Mouse (Mus musculus) heart, embryonic 15.5 days (tissue): ENCODE results near the gene Fut8. TPM values are rescaled to one million over a fixed set of nuclear protein-coding genes. Genes with fewer than 3 reads are reported as not detected.
"Not testable (repeated sequence)": the region's sequence is repeated elsewhere in the genome, so short reads cannot be mapped to it uniquely, and the experiment has no call there.

Source experiments
- ATAC-seq: fragments of 200-750 bp; cut with Nextera tagmentation; replicated peaks from 2 replicates; pipeline ENCODE4 v1.8.0; 2017; ENCODE audit warnings: low read depth, moderate TSS enrichment; ENCODE audit not compliant: insufficient number of reproducible peaks, insufficient read depth, low FRiP score
- H3K27ac ChIP-seq: fragments of 300-500 bp; sonication (generic); 2 replicates; pipeline ENCODE4 v1.5.1; 2015; ENCODE audit warnings: mild to moderate bottlenecking, inconsistent platforms
- H3K27me3 ChIP-seq: fragments of 300-500 bp; sonication (generic); 2 replicates; pipeline ENCODE4 v1.6.1; 2015; ENCODE audit warnings: inconsistent platforms
- H3K36me3 ChIP-seq: fragments of 300-500 bp; sonication (generic); 2 replicates; pipeline ENCODE4 v1.6.1; 2015; ENCODE audit warnings: mild to moderate bottlenecking, inconsistent platforms
- H3K4me1 ChIP-seq: fragments of 300-500 bp; sonication (generic); replicated peaks from 2 replicates; pipeline ENCODE4 v1.6.1; 2015; ENCODE audit warnings: inconsistent platforms
- H3K4me2 ChIP-seq: fragments of 300-500 bp; sonication (generic); 2 replicates; pipeline ENCODE4 v1.6.1; 2015; ENCODE audit warnings: inconsistent platforms, mild to moderate bottlenecking, moderate library complexity
- H3K4me3 ChIP-seq: fragments of 300-500 bp; sonication (generic); 2 replicates; pipeline ENCODE4 v1.5.1; 2015; ENCODE audit warnings: mild to moderate bottlenecking, inconsistent platforms
- H3K9ac ChIP-seq: fragments of 300-500 bp; sonication (generic); 2 replicates; pipeline ENCODE4 v1.6.1; 2015; ENCODE audit warnings: mild to moderate bottlenecking, inconsistent platforms
- H3K9me3 ChIP-seq: fragments of 300-500 bp; sonication (generic); replicated peaks from 2 replicates; pipeline ENCODE4 v1.6.1; 2016; ENCODE audit warnings: inconsistent platforms
- WGBS: fragments of 180-500 bp; shearing (Covaris S2); methylation state at CpG from one replicate; pipeline ENCODE4 v1.1.7; 2015; ENCODE audit warnings: mixed read lengths; 5-methylcytosine and 5-hydroxymethylcytosine counted together
- polyA plus RNA-seq: library from polyadenylated mRNA; unstranded; fragments of >200 nt; fragmentation: Nextera tagmentation; extraction: Ambion mirVana; gene quantifications from 2 replicates; pipeline ENCODE4 v1.2.1, GENCODE M21; 2015

Gene Fut8
- polyA plus RNA-seq, 1 experiment from 2014 or later: 14.3 TPM

DNA sequence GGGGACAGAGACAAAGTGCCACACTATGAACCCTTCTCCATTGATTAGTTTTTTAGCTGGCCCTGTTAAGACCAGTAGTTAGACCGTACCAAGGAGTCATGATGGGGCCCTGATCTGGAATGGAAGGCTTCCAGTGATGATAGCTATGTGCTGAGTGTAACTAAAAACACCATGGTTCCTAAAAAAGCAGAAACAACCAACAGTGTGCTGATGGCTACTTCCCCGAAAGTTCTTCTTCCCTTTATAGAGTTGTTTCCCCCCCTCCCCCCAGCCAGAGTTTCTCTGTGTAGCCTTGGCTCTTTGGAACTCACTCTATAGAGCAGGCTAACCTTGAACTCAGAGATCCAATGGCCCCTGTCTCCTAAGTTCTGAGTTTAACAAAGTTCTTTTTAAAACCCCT, 50.6 kb downstream of the Fut8 start:
- no peak overlapping the region for H3K27ac ChIP-seq
- H3K9me3 ChIP-seq: no peaks in the 10 kb centered on the region
- H3K9ac ChIP-seq: no peak overlapping the region
- no peaks in the 10 kb centered on the region for H3K27me3 ChIP-seq
- no peak for ATAC-seq
- H3K4me3 ChIP-seq: no peak overlapping the region
- no peak overlapping the region for H3K4me2 ChIP-seq
- H3K36me3 ChIP-seq: no peaks in the 10 kb centered on the region
- 79% methylated on average over 2 of the region's 2 CpGs for WGBS
- no peaks in the 10 kb centered on the region for H3K4me1 ChIP-seq

GRCm38 (mm10) chr12:77291017-77291416, 53.1 kb downstream of the Fut8 start:
- no peaks in the 10 kb centered on the region for H3K4me1 ChIP-seq
- no peak overlapping the region for H3K4me2 ChIP-seq
- H3K4me3 ChIP-seq: no peak overlapping the region
- no peaks in the 10 kb centered on the region for H3K27me3 ChIP-seq
- no peak overlapping the region for H3K9ac ChIP-seq
- ATAC-seq: no peak
- no peak overlapping the region for H3K27ac ChIP-seq
- no peaks in the 10 kb centered on the region for H3K36me3 ChIP-seq
- WGBS: 78% methylated on average over 4 of the region's 4 CpGs
- no peaks in the 10 kb centered on the region for H3K9me3 ChIP-seq

- H3K9ac ChIP-seq, H3K27me3 ChIP-seq, H3K4me3 ChIP-seq, ATAC-seq, H3K9me3 ChIP-seq, H3K27ac ChIP-seq, H3K4me1 ChIP-seq, H3K4me2 ChIP-seq, H3K36me3 ChIP-seq: not testable (repeated sequence)
- WGBS: 64% methylated on average over 2 of the region's 2 CpGs
These were observed 53.9 kb downstream of the Fut8 start for GRCm38 (mm10) chr12:77291864-77292263.

DNA sequence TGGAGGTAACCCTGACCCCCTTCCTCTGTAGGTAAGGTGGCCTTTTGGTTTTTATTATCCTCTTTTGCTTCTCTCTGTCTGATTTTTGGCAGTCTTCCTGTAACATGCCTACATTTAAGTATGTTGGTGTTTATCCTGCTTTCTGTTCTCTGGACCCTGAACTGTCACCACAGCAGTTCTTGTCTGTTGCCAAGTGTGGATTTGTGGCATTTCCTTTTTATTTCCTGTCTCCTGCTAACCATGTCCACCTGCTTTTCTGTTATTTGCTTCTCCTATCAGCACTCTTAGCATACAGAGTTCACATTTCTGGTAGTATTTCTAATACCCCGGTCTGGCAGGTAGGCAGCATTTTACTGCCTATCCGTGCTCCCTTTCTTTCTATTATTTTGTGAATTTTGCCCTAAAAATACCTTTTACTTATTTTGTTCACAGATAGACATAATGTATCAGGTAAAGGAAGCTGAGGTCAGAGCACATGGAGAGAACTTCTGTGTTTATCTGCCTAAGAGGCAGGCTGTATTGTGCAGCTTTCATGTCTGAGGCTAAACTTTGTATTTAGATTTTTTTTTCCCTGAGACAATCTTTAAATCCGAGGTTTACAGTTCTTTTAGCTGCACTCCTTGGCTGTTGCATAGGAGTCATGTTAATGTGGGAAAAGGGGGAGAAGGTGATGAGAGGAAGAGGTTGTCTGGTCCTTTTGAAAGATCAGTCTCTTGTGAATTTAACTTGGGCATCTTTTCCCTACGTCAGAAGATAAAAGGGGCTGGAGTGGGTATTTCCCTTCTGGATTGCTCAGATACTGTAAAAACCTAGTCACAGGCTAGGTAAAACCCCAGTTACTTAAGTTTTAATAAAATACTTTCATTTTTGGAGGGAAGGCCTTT, 54.7 kb downstream of the Fut8 start:
- no peak overlapping the region for H3K27ac ChIP-seq
- H3K27me3 ChIP-seq: no peaks in the 10 kb centered on the region
- no peak overlapping the region for H3K4me2 ChIP-seq
- 56% methylated on average over 4 of the region's 4 CpGs for WGBS
- no peak overlapping the region for H3K4me3 ChIP-seq
- H3K4me1 ChIP-seq: 0 out of 2 replicates have a peak, but pooled peaks cover 4% of the 10 kb centered on the region
- H3K9ac ChIP-seq: no peak overlapping the region
- no peak for ATAC-seq
- no peaks in the 10 kb centered on the region for H3K9me3 ChIP-seq
- no peaks in the 10 kb centered on the region for H3K36me3 ChIP-seq

GRCm38 (mm10) chr12:77296119-77296518, 58.2 kb downstream of the Fut8 start:
- no peak for ATAC-seq
- H3K27ac ChIP-seq: no peak overlapping the region
- H3K9me3 ChIP-seq: no peaks in the 10 kb centered on the region
- no peaks in the 10 kb centered on the region for H3K36me3 ChIP-seq
- 0 out of 2 replicates have a peak, but pooled peaks cover 4% of the 10 kb centered on the region for H3K4me1 ChIP-seq
- H3K4me2 ChIP-seq: no peak overlapping the region
- H3K9ac ChIP-seq: no peak overlapping the region
- no peaks in the 10 kb centered on the region for H3K27me3 ChIP-seq
- whole genome bisulfite sequencing: 87% methylated on average over 1 of the region's 1 CpGs
- no peak overlapping the region for H3K4me3 ChIP-seq

GRCm38 (mm10) chr12:77297114-77297513, 59.2 kb downstream of the Fut8 start:
- no peak overlapping the region for H3K4me3 ChIP-seq
- no peaks in the 10 kb centered on the region for H3K27me3 ChIP-seq
- no peak overlapping the region for H3K9ac ChIP-seq
- 63% methylated on average over 4 of the region's 4 CpGs for WGBS
- no peaks in the 10 kb centered on the region for H3K9me3 ChIP-seq
- H3K27ac ChIP-seq: no peak overlapping the region
- H3K36me3 ChIP-seq: no peaks in the 10 kb centered on the region
- 0 out of 2 replicates have a peak, but pooled peaks cover 4% of the 10 kb centered on the region for H3K4me1 ChIP-seq
- ATAC-seq: no peak
- H3K4me2 ChIP-seq: no peak overlapping the region

DNA sequence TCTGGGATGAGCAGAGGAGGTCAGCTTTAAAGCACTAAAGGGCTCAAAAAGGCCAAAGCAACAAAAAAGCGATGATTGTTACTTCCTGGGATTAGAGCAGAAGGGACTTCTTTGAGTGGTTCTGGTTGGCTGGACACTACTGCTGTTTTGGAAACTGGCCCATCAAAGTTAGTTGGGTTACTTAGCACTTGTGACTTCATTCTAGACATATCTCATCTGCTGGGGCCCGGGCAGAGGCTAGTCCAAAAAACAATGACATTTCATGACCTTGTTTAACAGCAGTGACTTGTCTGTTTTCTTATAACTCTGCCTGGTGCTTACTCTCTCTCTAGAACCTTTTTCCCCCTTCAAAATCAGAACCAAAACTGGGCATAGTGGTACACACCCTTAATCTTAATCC, 59.9 kb downstream of the Fut8 start:
- H3K9me3 ChIP-seq: no peaks in the 10 kb centered on the region
- no peak overlapping the region for H3K9ac ChIP-seq
- no peak for ATAC-seq
- H3K4me1 ChIP-seq: 0 out of 2 replicates have a peak, but pooled peaks cover 4% of the 10 kb centered on the region
- H3K4me3 ChIP-seq: no peak overlapping the region
- H3K36me3 ChIP-seq: no peaks in the 10 kb centered on the region
- no peak overlapping the region for H3K27ac ChIP-seq
- H3K4me2 ChIP-seq: no peak overlapping the region
- no peaks in the 10 kb centered on the region for H3K27me3 ChIP-seq
- WGBS: 56% methylated on average over 2 of the region's 2 CpGs

DNA sequence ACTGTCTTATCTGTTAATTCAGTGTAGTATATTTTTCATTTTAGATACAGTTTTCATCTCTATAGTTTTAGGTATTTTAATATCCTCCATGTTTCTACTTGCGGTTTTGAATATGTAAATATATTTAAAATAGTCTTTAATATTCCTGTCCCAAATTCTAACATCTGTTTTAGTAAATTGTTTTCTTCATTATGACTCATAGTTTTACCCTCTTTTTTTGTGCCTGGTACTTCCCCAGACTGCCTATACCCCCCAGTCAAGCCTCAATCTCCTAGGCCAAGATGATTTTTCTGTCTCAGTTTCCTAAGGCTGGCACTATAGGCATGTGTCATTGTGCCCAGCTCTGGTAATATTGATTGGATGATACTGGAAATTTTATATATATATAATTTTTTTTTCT, 64.1 kb downstream of the Fut8 start:
- ATAC-seq: no peak
- Histone ChIP-seq H3K36me3 (no peaks in the 10 kb centered on the region), H3K4me2 (no peak overlapping the region), H3K4me1 (0 out of 2 replicates have a peak, but pooled peaks cover 4% of the 10 kb centered on the region), H3K9ac (no peak overlapping the region), H3K27me3 (no peaks in the 10 kb centered on the region), H3K27ac (no peak overlapping the region), H3K4me3 (no peak overlapping the region), H3K9me3 (no peaks in the 10 kb centered on the region)
- 91% methylated on average over 1 of the region's 1 CpGs for WGBS

DNA sequence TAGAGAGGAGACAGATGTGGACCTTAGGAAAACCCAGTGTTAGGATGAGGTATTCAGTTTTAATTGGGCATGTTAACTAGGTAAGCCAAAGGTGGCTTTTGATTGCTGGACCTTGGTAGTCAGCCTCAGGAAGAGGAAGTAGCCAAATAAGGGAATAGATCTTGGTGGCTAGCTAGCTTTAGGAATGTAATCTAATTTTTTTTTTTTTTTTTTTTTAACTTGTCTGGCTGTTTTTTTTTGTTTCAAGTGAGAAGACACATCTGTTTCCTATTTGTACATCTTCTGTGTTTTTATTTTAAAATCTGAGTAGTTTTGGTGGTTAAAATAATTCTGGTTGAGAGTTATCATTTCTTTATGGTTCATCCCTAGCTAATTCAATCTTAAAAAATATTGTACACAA, 65.4 kb downstream of the Fut8 start:
- H3K9me3 ChIP-seq: no peaks in the 10 kb centered on the region
- H3K27me3 ChIP-seq: no peaks in the 10 kb centered on the region
- ATAC-seq: no peak
- H3K27ac ChIP-seq: no peak overlapping the region
- H3K36me3 ChIP-seq: no peaks in the 10 kb centered on the region
- no peak overlapping the region for H3K9ac ChIP-seq
- H3K4me2 ChIP-seq: no peak overlapping the region
- no peak overlapping the region for H3K4me3 ChIP-seq
- no peaks in the 10 kb centered on the region for H3K4me1 ChIP-seq

DNA sequence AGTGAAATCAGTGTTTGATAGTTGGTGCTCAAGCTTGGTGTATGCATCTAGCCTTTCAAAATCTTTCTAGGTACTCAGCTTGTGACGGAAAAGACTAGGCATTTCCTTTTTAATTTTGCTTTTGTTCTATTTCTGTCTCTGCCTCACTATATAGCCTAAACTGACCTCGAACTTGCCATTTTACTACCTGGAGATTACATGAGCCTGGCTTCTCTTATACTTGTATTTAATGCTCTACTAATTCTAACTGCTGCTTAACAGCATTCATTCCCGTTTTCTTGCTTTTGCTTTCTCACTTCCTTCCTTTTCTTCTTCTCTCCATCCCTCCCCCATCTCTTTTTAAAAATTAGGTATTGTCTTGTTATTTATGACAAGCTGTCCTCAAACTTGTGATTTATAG, 67.6 kb downstream of the Fut8 start:
- no peak overlapping the region for H3K27ac ChIP-seq
- ATAC-seq: no peak
- H3K27me3 ChIP-seq: no peaks in the 10 kb centered on the region
- H3K9ac ChIP-seq: no peak overlapping the region
- H3K4me3 ChIP-seq: no peak overlapping the region
- H3K4me1 ChIP-seq: 0 out of 2 replicates have a peak, but pooled peaks cover 4% of the 10 kb centered on the region
- WGBS: 83% methylated on average over 3 of the region's 3 CpGs
- no peak overlapping the region for H3K4me2 ChIP-seq
- H3K9me3 ChIP-seq: no peaks in the 10 kb centered on the region
- H3K36me3 ChIP-seq: no peaks in the 10 kb centered on the region

DNA sequence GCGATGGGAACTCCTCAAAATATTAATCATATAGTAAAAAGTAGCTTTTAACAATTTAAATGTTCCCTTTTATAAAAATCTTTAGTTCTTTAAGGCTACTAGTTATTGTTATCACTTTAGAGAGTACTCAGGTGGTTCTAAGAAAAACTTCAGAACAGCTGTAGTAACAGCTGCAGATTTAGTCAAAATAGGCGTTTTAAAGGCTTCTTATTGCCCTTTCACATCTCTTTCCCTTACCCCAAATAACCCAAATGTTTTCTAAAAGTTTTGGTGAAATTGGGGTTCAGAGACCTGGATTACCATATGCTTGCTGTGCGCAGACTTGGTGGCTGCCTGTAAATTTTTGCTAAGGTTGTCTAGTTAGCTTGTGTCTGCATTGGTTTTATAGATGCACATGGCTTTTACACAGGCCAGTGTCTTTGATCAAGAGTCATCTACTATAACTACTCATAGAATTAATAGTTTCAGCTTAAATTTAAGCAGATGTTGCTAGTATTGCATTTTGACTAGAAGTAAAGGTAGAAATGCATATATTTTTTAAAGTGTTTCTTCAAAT, 68.9 kb downstream of the Fut8 start:
- Histone ChIP-seq H3K4me2 (no peak overlapping the region), H3K27me3 (no peaks in the 10 kb centered on the region), H3K9me3 (no peaks in the 10 kb centered on the region), H3K36me3 (no peaks in the 10 kb centered on the region), H3K4me3 (no peak overlapping the region), H3K9ac (no peak overlapping the region), H3K27ac (no peak overlapping the region), H3K4me1 (0 out of 2 replicates have a peak, but pooled peaks cover 4% of the 10 kb centered on the region)
- ATAC-seq: no peak
- 83% methylated on average over 3 of the region's 3 CpGs for WGBS

DNA sequence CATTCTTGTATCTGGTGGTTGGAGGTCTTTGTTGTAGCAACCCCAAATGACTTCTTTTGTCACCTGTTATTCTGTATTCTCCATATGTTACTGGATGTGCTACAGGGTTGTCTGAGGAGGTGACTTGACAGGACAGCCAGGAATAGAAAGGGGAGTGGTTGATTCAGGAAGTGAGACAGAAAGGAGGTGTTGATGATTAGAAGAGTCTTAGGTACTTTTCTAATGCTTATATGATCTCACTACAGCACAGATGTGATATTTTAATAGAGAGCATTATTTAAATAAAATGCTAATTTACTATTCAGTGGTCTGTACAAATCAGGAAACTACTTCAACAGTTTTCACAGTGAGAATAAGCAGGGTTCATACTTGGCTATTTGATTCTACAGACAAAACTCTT, 71.6 kb downstream of the Fut8 start:
- Histone ChIP-seq H3K27ac (no peak overlapping the region), H3K9me3 (no peaks in the 10 kb centered on the region), H3K27me3 (no peaks in the 10 kb centered on the region), H3K4me1 (0 out of 2 replicates have a peak, but pooled peaks cover 4% of the 10 kb centered on the region), H3K4me3 (no peak overlapping the region), H3K4me2 (no peak overlapping the region), H3K36me3 (no peaks in the 10 kb centered on the region), H3K9ac (no peak overlapping the region)
- ATAC-seq: no peak
